Mouse (Mus musculus) megakaryocyte, adult 5-6 weeks (primary cell): ENCODE data around the gene Zfp981. TPM values are rescaled to one million over a fixed set of nuclear protein-coding genes. Genes with fewer than 3 reads are reported as not detected.
"Not testable (repeated sequence)": the region's sequence is repeated elsewhere in the genome, so short reads cannot be mapped to it uniquely, and the experiment has no call there.

ENCODE experiments used
- ATAC-seq: 2 replicates; pipeline ENCODE4 v1.8.0; 2016; ENCODE audit warnings: mild to moderate bottlenecking, inconsistent platforms; ENCODE audit not compliant: poor library complexity, severe bottlenecking
- total RNA-seq, 2 experiments: library from RNA; stranded (forward) in 1 of 2; stranded (reverse) in 1 of 2; fragments of 153-499, 151-499 nt in 1 of 2; fragments of 221-1000, 200-1000 nt in 1 of 2; gene quantifications; 2 replicates each; pipeline versions ENCODE4 v1.2.3 to v1.2.4; 2015 to 2017

Gene Zfp981
- total RNA-seq (2015) (0.11 TPM in 1 of 2 replicates, not detected in the other), total RNA-seq (2017) (not detected in 2 replicates)

DNA sequence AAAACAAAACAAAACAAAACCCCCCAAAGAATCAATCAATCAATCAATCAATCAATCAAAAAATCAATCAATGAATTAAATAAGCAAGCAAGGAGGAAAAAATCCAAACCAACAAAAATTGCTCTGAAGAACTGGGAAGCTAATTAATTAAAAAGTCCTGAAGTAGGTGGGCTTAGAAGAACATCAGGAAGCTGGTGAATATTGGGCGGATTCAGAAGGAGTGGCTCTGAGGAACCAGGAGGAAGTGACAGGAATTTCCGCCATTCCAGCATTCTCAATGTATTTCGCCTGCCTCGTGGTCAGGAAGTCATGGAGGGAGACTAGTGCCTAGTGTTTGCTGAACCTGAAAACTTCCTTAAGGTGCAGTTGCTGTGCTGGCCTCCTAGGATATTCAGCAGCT is at the start of gene Zfp981:
TSS of gene Zfp981 (plus strand) at position 301 of the 400 bp plus-strand sequence.
- not testable (repeated sequence) for ATAC-seq

DNA sequence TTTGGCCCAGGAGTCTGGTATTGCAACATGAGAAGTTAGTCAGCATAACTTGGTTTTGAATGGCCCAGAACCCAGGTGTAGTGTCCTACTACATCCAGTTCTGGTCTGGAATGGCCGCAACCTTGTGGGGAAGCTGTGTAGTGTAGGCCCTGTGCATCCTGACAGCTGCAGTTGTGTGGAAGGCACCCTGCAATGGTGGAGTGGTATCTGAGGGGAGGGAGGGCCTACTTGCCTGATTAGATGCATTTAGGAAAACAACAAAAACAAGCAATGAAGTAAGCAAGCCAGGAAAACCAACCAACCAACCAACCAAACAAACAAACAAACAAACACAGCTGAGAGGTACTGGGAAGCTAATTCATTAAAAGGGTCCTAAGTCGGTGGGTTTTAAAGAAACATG is 49.3 kb upstream of the Zfp981 start:
- not testable (repeated sequence) for ATAC-seq

DNA sequence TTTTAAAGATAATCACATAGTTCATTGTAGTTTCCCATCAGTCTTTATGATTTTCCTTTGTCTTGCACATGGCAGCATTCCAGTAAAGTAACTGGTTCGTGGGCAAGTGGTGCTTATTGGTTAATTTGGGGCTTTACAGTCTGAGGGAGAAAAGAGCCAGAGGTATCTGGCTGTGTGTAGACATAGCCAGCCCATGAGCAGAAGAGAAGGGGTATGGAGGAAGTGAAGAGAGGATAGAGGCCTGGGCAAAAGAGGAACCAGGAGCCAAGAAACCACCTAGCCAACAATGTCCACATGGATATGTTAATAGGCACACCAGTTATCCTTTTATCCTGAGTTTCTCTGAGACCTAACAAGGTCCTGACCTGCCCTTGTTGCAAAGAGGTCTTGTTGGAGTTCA is 47.7 kb upstream of the Zfp981 start:
- peak; percentile 11; the same call in 1 of the 2 replicates for ATAC-seq

DNA sequence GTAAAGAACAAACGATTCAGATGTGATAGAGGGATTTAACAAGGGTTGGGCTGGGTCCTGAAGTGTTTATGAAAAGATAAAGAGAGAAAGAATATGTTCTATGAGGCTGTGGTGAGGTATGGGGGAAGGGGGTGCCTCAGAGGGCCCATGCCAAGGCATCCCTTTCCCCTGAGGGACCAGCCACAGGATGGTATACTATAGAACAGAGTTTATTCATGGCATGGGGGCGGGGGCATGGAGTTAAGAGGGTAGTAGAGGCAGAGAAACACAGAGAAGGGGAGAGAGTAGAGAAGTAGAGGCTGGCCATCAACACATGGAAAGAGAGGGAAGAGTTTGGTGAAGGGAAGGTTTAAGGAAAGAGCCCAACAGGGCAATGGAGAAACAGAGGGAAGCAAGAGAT is 46.9 kb upstream of the Zfp981 start:
- ATAC-seq, result no peak

DNA sequence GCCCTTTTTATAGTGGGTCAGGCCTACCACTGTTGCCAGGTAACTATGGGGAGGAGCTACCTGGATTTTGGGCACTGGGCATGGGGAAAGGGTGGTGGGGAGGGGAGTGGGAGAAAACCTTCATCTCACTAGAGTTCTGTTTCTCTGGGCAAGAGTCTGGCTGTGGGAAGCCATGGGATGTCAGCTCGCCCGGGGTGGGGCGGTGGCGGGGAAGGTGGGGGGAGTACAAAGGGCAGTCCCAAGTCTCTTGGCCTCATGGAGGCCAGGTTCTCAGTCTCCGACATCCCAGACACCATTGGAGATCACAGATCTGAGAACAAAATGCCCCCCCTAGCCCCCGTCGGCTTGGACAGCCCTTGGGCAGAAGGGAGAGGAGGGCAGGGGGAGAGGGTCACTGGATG is 46.5 kb upstream of the Zfp981 start:
- ATAC-seq, result no peak

DNA sequence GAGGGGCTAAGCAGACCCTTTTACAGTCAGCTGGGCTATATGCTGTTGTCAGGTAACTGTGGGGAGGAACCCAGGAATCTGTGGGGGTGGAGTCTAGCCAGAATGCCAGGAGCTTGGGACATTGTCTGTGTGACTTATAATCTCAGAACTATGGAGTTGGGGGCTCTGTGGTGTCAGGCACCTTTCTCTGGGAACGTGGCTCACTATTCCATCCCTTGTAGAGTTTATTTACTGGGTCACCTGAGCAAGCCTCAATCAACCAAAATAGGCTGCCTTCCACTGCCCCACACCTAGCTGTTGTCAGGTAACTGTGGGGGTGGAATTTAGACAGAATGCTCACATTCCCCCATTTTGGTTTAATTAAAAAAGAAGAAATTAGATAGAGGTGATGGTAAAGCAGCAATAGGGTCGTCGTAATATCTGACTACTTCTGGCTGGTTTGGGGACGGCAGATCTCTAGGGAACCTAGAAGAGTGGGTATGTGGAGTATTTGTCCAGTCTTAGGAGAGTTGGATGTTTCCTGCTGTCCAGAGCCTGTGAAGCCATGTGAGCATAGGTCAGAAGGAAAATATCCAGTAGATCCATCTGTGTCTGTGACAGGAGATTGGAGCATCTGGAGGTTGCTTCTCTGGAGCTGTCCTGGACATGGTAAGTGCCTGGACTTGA is 45.6 kb upstream of the Zfp981 start:
- no peak for ATAC-seq

DNA sequence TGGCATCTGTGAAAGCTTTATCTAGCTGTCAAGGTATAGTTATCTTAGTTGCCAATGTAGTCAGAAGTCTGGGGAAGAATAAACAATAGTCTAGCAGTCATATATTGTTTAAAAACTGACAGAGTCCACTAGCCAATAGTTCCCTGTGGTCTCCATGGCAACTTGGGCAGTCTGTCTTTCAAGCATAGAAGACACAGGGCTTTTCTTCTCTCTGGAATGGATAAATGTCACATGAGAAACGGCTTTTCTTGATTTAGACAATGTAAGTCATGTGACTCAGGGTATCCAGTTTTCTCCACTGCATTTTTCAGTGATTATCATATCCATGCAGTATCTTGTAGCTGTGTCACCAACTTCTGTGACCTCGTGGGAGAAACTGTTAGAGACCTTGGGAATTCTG is 44.7 kb upstream of the Zfp981 start:
- no peak for ATAC-seq

DNA sequence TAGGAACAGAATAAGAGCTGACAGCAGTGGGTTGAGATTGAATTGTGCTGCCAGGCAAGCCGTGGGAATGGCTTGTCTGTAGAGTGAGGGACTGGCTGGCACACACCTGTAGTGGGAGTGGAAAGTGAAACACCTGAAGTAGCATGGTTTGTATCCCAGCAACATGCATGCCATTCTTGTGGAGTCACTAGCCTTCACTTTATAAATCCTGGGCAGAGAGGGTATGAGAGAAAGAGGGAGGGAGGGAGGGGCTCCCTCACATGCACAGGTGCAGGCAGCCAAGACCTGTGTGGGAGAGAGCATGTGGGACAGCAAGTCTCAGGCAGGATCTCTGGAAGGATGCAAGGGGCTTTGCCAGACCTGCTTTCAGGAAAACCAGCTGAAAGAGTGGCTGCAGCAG is 44.1 kb upstream of the Zfp981 start:
- ATAC-seq, result no peak

DNA sequence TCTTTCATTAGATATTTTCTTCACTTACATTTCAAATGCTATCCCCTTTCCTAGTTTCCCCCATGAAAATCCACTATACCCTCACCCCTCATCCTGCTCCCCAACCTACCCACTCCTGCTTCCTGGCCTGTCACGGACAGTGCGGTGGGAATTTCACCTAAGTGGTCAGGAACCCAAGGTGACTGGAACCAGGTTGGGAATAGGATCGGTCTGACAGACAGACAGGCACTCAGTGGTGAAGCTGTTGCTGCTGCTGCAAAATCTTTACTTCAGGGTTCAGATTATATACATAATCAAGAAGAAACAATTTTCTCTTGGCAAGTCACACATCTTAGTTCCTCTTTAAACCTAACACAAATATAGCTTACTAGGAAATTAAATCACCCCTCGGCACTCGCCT is 42.0 kb upstream of the Zfp981 start:
- ATAC-seq, result not testable (repeated sequence)

DNA sequence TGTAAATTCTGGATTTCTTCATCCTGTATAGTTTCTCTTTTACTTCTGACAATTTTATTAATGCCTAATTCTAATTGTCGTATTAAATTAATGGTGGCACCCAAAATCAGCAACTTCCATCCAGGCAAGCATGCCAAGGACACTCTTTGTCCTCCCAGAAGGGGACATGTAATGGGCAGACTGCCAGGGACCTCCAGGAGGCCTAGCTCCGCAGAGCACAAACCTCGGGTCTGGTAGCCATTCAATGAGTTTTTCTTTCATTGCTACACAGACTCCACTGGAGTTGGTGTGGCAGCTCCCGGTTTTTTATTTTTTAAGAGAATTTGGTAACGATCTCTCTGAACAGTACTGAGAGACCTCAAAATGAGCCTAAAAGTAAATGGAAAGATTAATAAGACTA is 41.1 kb upstream of the Zfp981 start:
- ATAC-seq, result not testable (repeated sequence)

DNA sequence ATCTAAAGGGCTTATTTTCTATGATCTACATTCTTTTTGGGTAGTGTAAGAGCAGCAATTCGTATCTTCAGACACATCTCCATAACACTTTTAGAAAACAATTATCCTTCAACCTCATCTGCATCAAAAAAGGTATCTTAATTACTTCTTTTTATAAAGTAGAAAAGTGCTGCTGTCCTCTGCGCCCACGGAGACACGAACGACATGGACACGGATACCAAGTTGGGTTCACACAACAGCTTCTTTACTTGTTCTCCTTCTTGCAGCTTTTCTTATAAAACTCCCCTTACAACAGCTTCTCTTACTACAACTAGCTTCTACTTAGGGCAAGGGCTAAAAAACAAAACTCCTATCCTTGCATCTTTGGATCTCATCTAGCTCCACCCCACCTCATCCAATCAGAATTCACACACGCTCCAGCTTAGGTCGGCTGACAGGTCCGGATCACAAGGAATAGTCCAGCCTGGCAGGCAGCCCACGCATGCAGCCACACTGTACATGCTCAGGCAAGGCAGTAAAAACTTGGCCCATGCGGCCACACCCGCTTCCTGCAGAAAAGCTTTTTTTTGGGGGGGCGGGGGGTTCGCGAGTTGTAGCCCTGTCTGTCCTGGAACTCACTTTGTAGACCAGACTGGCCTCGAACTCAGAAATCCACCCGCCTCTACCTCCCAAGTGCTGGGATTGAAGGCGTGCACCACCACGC is 38.0 kb upstream of the Zfp981 start:
- ATAC-seq, result not testable (repeated sequence)

DNA sequence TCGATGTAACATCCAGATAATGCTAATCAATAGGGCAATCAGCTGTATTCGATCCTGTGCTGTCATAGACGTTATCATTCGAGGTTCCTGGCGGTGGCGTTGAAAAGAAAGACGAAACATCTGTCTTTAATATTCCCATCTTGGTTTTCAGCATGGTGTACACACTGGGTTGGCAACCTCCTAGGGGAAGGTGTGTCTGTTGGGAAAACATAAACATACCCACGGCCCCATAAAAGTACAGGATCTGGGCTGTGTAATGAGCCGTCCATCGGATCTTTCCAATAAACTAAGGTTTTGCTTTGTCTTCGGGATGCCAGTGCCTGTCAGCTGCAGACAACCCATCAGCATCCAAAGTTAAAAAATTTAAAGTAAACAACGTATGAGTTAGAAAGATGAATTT is 31.8 kb upstream of the Zfp981 start:
- ATAC-seq, result peak; percentile 17; the same call in 1 of the 2 replicates

DNA sequence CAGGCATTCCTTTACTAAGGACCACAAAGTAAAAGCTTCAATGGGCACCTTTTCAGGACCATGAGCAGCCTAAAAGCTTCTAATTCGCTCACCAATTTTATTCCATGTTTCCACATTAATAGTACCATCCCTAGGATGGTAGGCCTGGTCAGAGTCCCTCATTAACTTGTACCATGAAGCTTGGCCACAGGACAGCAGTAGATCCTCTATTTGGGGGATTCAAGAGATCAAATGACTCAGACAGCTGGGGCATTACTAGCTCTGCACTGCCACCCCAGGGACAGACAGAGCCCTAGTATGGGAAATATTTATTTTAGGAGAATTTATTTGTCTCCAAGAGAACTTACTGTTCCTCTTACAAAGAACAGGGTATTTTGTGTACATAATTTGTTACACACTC is 27.6 kb upstream of the Zfp981 start:
- 0 out of 2 replicates have a peak, but pooled peaks have one; percentile 10 for ATAC-seq

DNA sequence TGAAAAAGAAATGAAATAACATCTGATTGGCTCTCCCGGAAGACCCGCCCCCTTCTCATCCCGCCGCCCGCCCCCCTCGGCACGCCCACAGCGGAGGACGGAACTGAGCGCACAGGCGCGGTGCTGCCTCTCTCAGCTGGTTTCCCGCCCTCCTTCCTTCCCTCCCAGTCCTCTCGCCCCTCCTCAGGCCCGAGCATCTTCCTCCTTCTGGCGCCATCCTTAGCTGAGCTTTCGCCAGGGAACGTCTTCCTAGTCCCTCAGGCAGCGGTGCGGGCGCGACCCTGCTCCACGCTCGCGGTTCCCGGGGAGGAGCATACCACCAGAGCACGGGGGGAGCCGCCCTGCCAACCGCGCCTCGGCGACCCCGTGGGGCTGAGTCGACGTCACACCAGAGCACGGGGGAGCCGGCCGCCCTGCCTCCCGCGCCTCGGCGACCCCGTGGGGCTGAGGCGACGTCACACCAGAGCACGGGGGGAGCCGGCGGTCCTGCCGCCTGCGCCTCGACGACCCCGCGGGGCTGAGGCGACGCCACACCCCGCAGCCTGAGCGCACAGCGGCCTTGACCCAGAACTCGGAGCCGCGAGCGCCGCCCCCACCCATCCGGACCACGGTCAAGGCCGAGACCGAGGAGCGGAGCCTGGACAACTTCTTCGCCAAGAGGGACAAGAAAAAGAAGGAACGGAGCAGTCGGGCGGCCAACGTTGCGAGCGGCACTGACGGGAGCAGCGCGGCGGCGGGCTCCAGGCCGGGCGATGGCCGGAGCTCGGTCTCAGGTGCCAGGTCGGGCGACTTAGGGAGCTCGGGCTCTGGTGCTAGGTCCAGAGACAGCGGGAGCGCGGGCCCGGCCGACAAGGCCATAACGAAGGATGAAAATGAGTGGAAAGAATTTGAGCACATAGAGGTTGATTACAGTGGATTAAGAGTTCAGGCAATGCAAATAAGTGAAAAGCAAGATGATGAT is 26.8 kb upstream of the Zfp981 start:
- peak; percentile 57 for ATAC-seq

DNA sequence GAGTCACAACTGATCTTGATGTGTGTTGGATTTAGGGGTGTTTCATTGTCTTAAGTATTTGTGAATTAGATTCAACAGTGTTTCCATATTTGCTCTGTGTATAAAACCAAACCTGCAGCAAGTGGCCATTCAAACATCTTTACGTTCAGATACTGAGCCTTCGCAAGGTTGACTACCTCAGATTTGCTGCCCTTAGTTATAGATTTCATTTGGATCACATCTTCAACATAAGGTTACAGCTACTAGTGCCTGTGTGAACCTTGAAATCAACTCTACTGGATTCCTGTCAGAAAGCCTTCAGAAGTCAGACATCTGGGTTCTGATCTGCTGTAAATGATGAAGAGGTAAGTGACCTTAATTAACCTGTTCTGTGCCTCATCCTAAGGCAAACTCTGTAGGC is 25.6 kb upstream of the Zfp981 start:
- ATAC-seq, result not testable (repeated sequence)

DNA sequence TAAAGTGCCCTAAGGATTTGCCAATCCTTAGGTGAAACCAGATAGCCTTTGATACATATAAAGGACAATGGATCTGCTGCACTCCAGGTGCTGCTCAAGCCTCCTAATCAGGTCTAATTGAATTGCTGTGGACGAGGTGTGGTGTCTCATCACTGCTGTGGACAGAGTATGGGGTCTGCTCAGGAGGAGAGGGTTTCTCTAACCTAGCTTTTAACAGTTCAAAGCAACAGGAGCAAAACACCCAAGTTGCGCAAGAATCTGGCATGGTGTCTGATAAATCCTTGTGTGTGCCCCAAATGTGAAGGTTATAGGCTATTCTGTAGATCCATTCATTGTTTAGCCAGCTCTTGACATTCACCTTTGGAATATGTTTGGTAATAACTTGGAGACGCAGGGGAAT is 24.9 kb upstream of the Zfp981 start:
- ATAC-seq, result not testable (repeated sequence)

DNA sequence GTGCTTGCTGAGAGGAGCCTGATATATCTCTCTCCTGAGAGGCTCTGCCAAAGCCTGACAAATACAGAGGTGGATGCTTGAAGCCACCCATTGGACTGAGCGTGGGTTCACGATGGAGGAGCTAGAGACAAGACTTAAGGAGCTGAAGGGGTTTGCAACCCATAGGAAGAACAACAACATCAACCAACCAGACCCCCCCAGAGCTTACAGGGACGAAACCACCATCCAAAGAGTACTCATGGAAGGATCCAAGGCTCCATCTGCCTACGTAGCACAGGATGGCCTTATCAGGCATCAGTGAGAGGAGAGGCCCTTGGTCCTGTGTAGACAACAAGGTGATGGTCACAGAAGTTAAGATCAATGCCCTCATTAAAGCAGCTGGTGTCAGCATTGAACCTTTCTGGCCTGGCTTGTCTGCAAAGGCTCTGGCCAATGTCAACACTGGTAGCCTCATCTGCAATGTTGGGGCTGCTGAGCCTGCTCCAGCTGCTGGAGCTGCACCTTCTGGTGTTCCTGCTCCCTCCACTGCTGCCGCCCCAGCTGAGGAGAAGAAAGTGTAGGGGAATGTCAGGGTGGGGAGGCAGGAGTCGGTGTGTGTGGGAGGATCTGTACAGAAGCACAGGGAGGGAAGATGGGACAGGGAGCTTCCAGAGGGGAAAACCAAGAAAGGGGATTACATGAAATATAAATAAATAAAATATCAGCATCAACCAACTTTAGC is 21.3 kb upstream of the Zfp981 start:
- 0 out of 2 replicates have a peak, but pooled peaks have one; percentile 14 for ATAC-seq

DNA sequence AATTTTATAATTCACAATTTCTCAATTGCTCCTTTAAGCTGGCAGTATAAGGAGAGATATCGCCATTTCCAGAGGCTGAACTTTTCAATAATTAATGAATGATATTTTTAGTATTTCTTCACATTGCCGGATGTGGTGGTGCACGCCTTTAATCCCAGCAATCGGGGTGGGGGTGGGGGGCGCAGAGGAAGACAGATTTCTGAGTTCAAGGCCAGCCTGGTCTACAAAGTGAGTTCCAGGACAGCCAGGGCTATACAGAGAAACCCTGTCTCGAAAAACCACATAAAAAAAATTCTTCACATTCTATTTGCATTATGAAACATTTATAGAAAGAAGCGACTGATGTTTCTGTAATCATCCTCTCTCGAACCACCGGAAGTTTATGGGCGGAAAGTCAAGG is 19.3 kb upstream of the Zfp981 start:
- not testable (repeated sequence) for ATAC-seq

DNA sequence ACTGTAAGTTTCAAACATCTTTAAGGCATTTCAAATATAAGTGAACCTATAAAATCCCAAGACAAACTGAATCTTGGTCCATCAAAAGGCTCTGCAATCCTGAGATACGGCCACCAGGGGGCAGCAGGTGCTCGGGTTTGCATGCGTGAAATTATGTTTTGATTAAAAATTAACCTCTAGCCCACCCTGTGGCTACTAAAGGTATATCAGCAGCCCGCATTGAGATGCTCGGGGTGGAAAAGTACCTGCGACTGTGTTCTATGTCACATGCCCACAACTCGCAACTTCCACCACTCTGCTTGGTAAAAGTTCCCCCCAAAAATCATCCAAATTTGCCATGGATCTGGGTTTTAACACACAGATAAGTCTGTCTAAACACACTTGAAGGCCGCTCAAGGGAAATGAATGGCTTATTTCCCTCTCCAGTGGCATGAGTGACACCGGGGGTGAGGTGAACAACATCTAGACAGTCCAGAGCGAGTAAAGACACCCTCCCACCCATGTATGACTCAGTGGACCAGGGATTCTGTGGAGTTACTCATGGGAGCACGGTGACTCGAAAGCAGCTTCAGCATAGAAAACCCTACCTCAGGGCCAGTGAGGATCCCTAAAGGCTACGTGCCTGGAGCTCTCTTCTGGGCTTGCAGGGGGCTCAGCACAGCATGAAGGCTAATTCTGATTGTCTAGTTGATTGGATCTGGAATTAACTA is 18.1 kb upstream of the Zfp981 start:
- ATAC-seq, result peak; percentile 35

DNA sequence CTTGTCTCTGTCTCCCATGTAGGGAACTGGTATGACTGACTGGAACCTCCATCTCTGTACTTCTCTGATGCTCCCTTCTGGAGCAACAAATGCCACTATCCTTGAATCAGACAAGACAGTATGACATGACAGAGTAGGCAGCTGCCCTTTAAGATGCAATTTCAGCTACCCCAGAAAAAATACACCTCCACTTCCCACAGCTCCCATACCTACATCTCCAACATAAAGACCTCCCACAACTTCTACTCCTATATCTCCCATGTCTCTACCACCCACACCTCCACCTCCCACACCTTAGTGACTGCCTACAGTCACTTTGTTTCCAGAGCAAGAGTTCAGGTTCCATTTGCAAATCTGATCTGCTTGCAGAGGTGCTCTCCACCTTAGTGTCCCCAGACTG is 17.2 kb upstream of the Zfp981 start:
- ATAC-seq, result not testable (repeated sequence)
